Mouse (Mus musculus) CH12.LX (cell line): ENCODE results near the gene Aff1. TPM values are rescaled to one million over a fixed set of nuclear protein-coding genes. Genes with fewer than 3 reads are reported as not detected.

Experiments
- DNase-seq: peaks from one replicate; pipeline ENCODE4 v3.0.0-alpha.2; 2013; ENCODE audit errors: extremely low read depth
- H3K27ac ChIP-seq: 2 replicates; pipeline ENCODE4 v1.5.1; 2012; ENCODE audit warnings: low read depth, mild to moderate bottlenecking, control low read depth, moderate library complexity; ENCODE audit not compliant: insufficient read depth
- H3K27me3 ChIP-seq: replicated peaks from 2 replicates; pipeline ENCODE3; 2012; ENCODE audit warnings: inconsistent platforms
- H3K36me3 ChIP-seq, 2 experiments: replicated peaks in 1 of 2; 2 replicates each; pipeline versions ENCODE3 to v1.6.1; 2012; ENCODE audit warnings: inconsistent platforms in 1 of 2, low read length in 1 of 2, mild to moderate bottlenecking in 1 of 2, mixed read lengths in 1 of 2, moderate library complexity in 1 of 2; ENCODE audit not compliant: control insufficient read depth in 1 of 2, insufficient read depth in 1 of 2
- H3K4me1 ChIP-seq, 2 experiments: 2 replicates each; pipeline ENCODE4 v1.6.1; 2012; ENCODE audit warnings: inconsistent platforms in 1 of 2, moderate library complexity in 1 of 2; ENCODE audit not compliant: insufficient read depth in 2 of 2, control insufficient read depth in 1 of 2
- H3K4me2 ChIP-seq: 2 replicates; pipeline ENCODE4 v1.6.1; 2012; ENCODE audit warnings: low read depth, mild to moderate bottlenecking, control low read depth; ENCODE audit not compliant: poor library complexity, insufficient read depth, severe bottlenecking
- H3K4me3 ChIP-seq, 3 experiments: fragments of 150-350 bp in 1 of 3; sonication (generic) in 1 of 3; replicated peaks in 1 of 3; 2 replicates each; pipeline versions ENCODE3 to v1.5.1; 2011 to 2012; ENCODE audit warnings: low read depth in 2 of 3, low read length in 2 of 3, mild to moderate bottlenecking in 2 of 3, moderate library complexity in 2 of 3, control low read depth in 1 of 3, improper control_type of control experiment in 1 of 3, inconsistent platforms in 1 of 3, mixed read lengths in 1 of 3; ENCODE audit not compliant: poor library complexity in 1 of 3
- H3K79me2 ChIP-seq: replicated peaks from 2 replicates; pipeline ENCODE4 v1.6.1; 2012; ENCODE audit warnings: mild to moderate bottlenecking, moderate library complexity; ENCODE audit not compliant: control insufficient read depth, poor library complexity, insufficient read depth, severe bottlenecking; ENCODE audit errors: extremely low read depth
- H3K9ac ChIP-seq: 2 replicates; pipeline ENCODE4 v1.6.1; 2012; ENCODE audit warnings: low read depth, mild to moderate bottlenecking, control low read depth, moderate library complexity; ENCODE audit not compliant: insufficient read depth
- H3K9me3 ChIP-seq: replicated peaks from 2 replicates; pipeline ENCODE3; 2012; ENCODE audit warnings: low read length, inconsistent platforms, mixed read lengths
- CHD2 ChIP-seq: IDR thresholded peaks from 2 replicates; pipeline ENCODE4 v1.6.1; 2011; ENCODE audit warnings: low read length, improper control_type of control experiment
- CTCF ChIP-seq, 2 experiments: IDR thresholded peaks in 1 of 2; conservative IDR thresholded peaks in 1 of 2; 2 replicates each; pipeline ENCODE4 v1.5.1; 2011 to 2012; ENCODE audit warnings: low read depth in 2 of 2, low read length in 2 of 2, improper control_type of control experiment in 1 of 2, inconsistent platforms in 1 of 2, mild to moderate bottlenecking in 1 of 2, moderate library complexity in 1 of 2
- EP300 ChIP-seq: IDR thresholded peaks from 2 replicates; pipeline ENCODE4 v1.6.1; 2011; ENCODE audit warnings: low read length, improper control_type of control experiment
- ETS1 ChIP-seq: conservative IDR thresholded peaks from 2 replicates; pipeline ENCODE4 v1.6.1; 2012; ENCODE audit warnings: low read depth, mild to moderate bottlenecking, inconsistent platforms, low read length, improper control_type of control experiment, moderate library complexity
- GABPA ChIP-seq: IDR thresholded peaks from 2 replicates; pipeline ENCODE4 v1.6.1; 2012; ENCODE audit warnings: low read depth, low read length, improper control_type of control experiment, inconsistent platforms; ENCODE audit not compliant: insufficient replicate concordance
- HCFC1 ChIP-seq: IDR thresholded peaks from 2 replicates; pipeline ENCODE4 v1.6.1; 2012; ENCODE audit warnings: low read depth, mild to moderate bottlenecking, inconsistent platforms, low read length, improper control_type of control experiment
- IRF4 ChIP-seq: IDR thresholded peaks from 2 replicates; pipeline ENCODE4 v1.6.1; 2014; ENCODE audit warnings: low read depth, mild to moderate bottlenecking, inconsistent platforms, low read length, improper control_type of control experiment
- KAT2A ChIP-seq: IDR thresholded peaks from 2 replicates; pipeline ENCODE4 v1.6.1; 2012; ENCODE audit warnings: low read length, improper control_type of control experiment, inconsistent platforms; ENCODE audit not compliant: insufficient replicate concordance
- MAX ChIP-seq: IDR thresholded peaks from 2 replicates; pipeline ENCODE4 v1.6.1; 2011; ENCODE audit warnings: low read length, improper control_type of control experiment
- MAZ ChIP-seq: IDR thresholded peaks from 2 replicates; pipeline ENCODE4 v1.6.1; 2012; ENCODE audit warnings: low read depth, mild to moderate bottlenecking, inconsistent platforms, low read length, improper control_type of control experiment, moderate library complexity
- MEF2A ChIP-seq: IDR thresholded peaks from 2 replicates; pipeline ENCODE4 v1.6.1; 2014; ENCODE audit warnings: low read depth, mild to moderate bottlenecking, inconsistent platforms, low read length, improper control_type of control experiment, borderline replicate concordance
- MXI1 ChIP-seq: IDR thresholded peaks from 2 replicates; pipeline ENCODE4 v1.6.1; 2011; ENCODE audit warnings: mild to moderate bottlenecking, low read depth, low read length, improper control_type of control experiment
- MYC ChIP-seq: IDR thresholded peaks from 2 replicates; pipeline ENCODE4 v1.6.1; 2011; ENCODE audit warnings: low read depth, mild to moderate bottlenecking, improper control_type of control experiment, low read length
- NELFE ChIP-seq: IDR thresholded peaks from 2 replicates; pipeline ENCODE4 v1.6.1; 2011; ENCODE audit warnings: low read depth, low read length, improper control_type of control experiment
- PAX5 ChIP-seq: IDR thresholded peaks from 2 replicates; pipeline ENCODE4 v1.6.1; 2012; ENCODE audit warnings: low read length, inconsistent platforms, mixed read lengths
- POLR2A ChIP-seq: IDR thresholded peaks from 2 replicates; pipeline ENCODE4 v1.6.1; 2011; ENCODE audit warnings: low read depth, mild to moderate bottlenecking, improper control_type of control experiment, low read length
- POLR2AphosphoS2 ChIP-seq: IDR thresholded peaks from 2 replicates; pipeline ENCODE4 v1.6.1; 2011; ENCODE audit warnings: low read depth, low read length, improper control_type of control experiment
- RAD21 ChIP-seq: IDR thresholded peaks from 2 replicates; pipeline ENCODE4 v1.6.1; 2011; ENCODE audit warnings: low read depth, mild to moderate bottlenecking, low read length, improper control_type of control experiment, moderate library complexity
- SIN3A ChIP-seq: IDR thresholded peaks from 2 replicates; pipeline ENCODE4 v1.6.1; 2012; ENCODE audit warnings: low read length, improper control_type of control experiment, inconsistent platforms
- SMC3 ChIP-seq: IDR thresholded peaks from 2 replicates; pipeline ENCODE4 v1.6.1; 2011; ENCODE audit warnings: low read depth, low read length, improper control_type of control experiment
- TBP ChIP-seq: conservative IDR thresholded peaks from 2 replicates; pipeline ENCODE4 v1.6.1; 2011; ENCODE audit warnings: low read depth, low read length, improper control_type of control experiment
- TCF12 ChIP-seq: IDR thresholded peaks from 2 replicates; pipeline ENCODE4 v1.6.1; 2014; ENCODE audit warnings: low read depth, mild to moderate bottlenecking, inconsistent platforms, low read length, improper control_type of control experiment
- ZC3H11A ChIP-seq: IDR thresholded peaks from 2 replicates; pipeline ENCODE4 v1.6.1; 2012; ENCODE audit warnings: low read depth, mild to moderate bottlenecking, inconsistent platforms, low read length, improper control_type of control experiment
- ZKSCAN1 ChIP-seq: IDR thresholded peaks from 2 replicates; pipeline ENCODE4 v1.6.1; 2012; ENCODE audit warnings: low read depth, inconsistent platforms, low read length, improper control_type of control experiment, borderline replicate concordance
- ZMIZ1 ChIP-seq: IDR thresholded peaks from 2 replicates; pipeline ENCODE4 v1.6.1; 2012; ENCODE audit warnings: low read depth, mild to moderate bottlenecking, inconsistent platforms, low read length, improper control_type of control experiment
- dilution Hi-C: fragments of 300-500 bp; cut with MboI; formaldehyde crosslinking; loops from 2 replicates; pipeline ENCODE4 v1.14.3; 2020; ENCODE audit warnings: low sequenced_read_pairs; ENCODE audit not compliant: extremely low pct_unique_long_range_greater_than_20kb, extremely low pct_ligation_motif_present
- in situ Hi-C: fragments of 300-500 bp; cut with MboI; formaldehyde crosslinking; loops from 3 replicates; pipeline ENCODE4 v1.14.3; 2019; ENCODE audit warnings: low sequenced_read_pairs, low pct_ligation_motif_present, low pct_unique_long_range_greater_than_20kb, mixed read lengths
- polyA plus RNA-seq: library from polyadenylated mRNA; unstranded; fragments of >175 nt; gene quantifications from 2 replicates; pipeline ENCODE4 v1.2.1, GENCODE M21; 2012; ENCODE audit warnings: low read depth; ENCODE audit not compliant: insufficient read length
- total RNA-seq, 2 experiments: library from RNA; depleted of rRNA; stranded (reverse); fragments of 300-350 nt in 1 of 2; fragments of >200 nt in 1 of 2; gene quantifications; 2 replicates each; pipeline ENCODE4 v1.2.3; 2012 to 2014

The Aff1 gene
- total and polyA plus RNA-seq, 3 experiments = 13.2 to 38.9 (median 21.8) TPM

DNA sequence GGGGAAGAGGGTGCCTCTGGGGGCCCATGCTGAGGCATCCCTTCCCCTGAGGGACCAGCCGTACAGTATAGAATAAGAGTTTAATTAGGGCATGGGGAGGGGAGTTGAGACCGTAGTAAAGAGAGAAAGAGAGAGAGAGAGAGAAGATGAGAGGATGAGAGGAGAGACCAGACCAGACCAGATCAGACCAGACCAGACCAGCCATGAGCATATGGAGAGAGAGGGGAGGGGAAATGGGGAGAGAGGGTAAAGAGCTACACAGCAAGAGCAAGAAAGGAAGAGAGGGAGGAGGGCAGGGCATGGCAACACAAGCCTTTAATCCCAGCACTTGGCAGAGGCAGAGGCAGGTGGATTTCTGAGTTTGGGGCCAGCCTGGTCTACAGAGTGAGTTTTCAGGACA lies 8.5 kb downstream of the Aff1 start:
- dilution Hi-C loops (no loop called here), in situ Hi-C loops (no loop called here)
- peaks cover 6 to 20% of the 10 kb centered on the region in 2 experiments for H3K36me3 ChIP-seq
- H3K4me1 ChIP-seq = peaks cover 23 to 90% of the 10 kb centered on the region in 2 experiments
- H3K9ac ChIP-seq = 0 out of 2 replicates have a peak overlapping the region, but pooled peaks have one; percentile 21
- H3K27me3 ChIP-seq = no peaks in the 10 kb centered on the region
- peak overlapping the region; percentile 74 for H3K27ac ChIP-seq
- peaks cover 86% of the 10 kb centered on the region for H3K79me2 ChIP-seq
- DNase-seq = no peak
- no peak overlapping the region for H3K4me3 ChIP-seq
- TF ChIP-seq MEF2A (peak; percentile 15; the same call in 1 of the 2 replicates), TBP (no peak), GABPA (no peak), POLR2A (no peak), MXI1 (no peak), MAZ (no peak)
- H3K9me3 ChIP-seq = peaks cover 3% of the 10 kb centered on the region
- peak overlapping the region; percentile 41; the same call in 1 of the 2 replicates for H3K4me2 ChIP-seq

DNA sequence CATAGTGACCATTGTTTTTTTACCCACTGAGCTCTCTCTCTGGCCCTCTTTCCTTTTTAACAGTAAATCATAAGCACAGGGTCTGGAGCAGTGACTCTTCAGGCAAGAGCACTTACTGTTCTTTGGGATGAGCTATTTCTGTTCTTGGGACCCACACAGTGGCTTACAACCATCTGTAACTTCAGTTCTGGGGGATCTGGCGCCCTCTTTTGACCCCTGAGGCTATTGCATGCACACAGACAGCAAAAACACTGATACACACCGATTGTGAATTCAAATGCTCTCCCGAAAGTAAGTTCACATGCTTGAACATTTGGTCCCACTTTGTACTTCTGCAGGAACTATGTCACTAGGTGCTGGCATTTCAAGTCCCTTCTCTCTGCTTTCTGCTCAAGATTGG lies 9.3 kb downstream of the Aff1 start:
- H3K9ac ChIP-seq = no peak overlapping the region
- TF ChIP-seq ZMIZ1 (no peak), KAT2A (no peak), SMC3 (peak; percentile 42), CTCF (conservative IDR thresholded peaks at IDR 0.05 in 1 of 2, IDR thresholded peaks at IDR 0.05 in 1 of 2; ENCODE audit: low read depth in 2 of 2, low read length in 2 of 2) (peak; percentile 22 to 63; a peak in 3 of 4 replicates), RAD21 (peak; percentile 49), POLR2A (no peak)
- TF ChIP-seq, all 38 proteins: peak for 3
- dilution Hi-C loops = no loop called here
- Histone ChIP-seq H3K4me1 (peaks cover 23 to 91% of the 10 kb centered on the region in 2 experiments), H3K9me3 (peaks cover 10% of the 10 kb centered on the region), H3K27me3 (no peaks in the 10 kb centered on the region), H3K27ac (no peak overlapping the region), H3K4me3 (no peak overlapping the region), H3K79me2 (peaks cover 81% of the 10 kb centered on the region), H3K36me3 (peaks cover 11 to 28% of the 10 kb centered on the region in 2 experiments), H3K4me2 (no peak overlapping the region)
- DNase-seq = peak; percentile 52
- in situ Hi-C loops = no loop called here

DNA sequence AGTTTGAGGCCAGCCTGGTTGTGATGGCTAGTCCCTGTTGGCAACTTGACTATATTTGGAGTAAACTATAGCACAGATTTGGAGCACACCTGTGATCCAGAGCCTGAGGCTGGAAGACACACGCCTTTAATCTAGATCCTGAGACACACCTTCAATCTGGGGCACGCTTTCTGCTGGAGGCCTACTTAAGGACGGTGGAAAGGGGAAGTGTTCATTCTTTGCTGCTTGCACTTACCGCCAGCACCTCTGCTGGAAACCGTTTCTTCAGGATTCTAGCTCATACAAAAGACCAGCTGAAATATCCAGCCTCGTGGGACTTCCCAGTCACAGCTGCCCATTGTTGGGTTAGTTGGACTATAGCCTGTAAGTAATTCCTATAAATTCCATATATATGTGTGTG lies 10.4 kb downstream of the Aff1 start:
- peak; percentile 71 for DNase-seq
- Histone ChIP-seq H3K4me3 (peak overlapping the region in 2 of 3 experiments; percentile 21 to 47), H3K27me3 (no peaks in the 10 kb centered on the region), H3K4me2 (peak overlapping the region; percentile 51), H3K79me2 (peaks cover 76% of the 10 kb centered on the region), H3K9ac (peak overlapping the region; percentile 36), H3K27ac (peak overlapping the region; percentile 47), H3K4me1 (peaks cover 19 to 82% of the 10 kb centered on the region in 2 experiments), H3K9me3 (peaks cover 12% of the 10 kb centered on the region), H3K36me3 (peaks cover 14 to 34% of the 10 kb centered on the region in 2 experiments)
- in situ Hi-C loops = no loop called here
- dilution Hi-C loops = no loop called here
- TF ChIP-seq NELFE (peak; percentile 43; the same call in 1 of the 2 replicates), MAX (peak; percentile 83), CTCF (conservative IDR thresholded peaks at IDR 0.05 in 1 of 2, IDR thresholded peaks at IDR 0.05 in 1 of 2; ENCODE audit: low read depth in 2 of 2, low read length in 2 of 2) (no peak), IRF4 (peak; percentile 79), CHD2 (peak; percentile 28; the same call in 1 of the 2 replicates), SIN3A (no peak; the same call in 1 of the 2 replicates), ZC3H11A (no peak), SMC3 (no peak), MXI1 (peak; percentile 55; the same call in 1 of the 2 replicates), ETS1 (peak; percentile 53), TBP (0 out of 2 replicates have a peak, but pooled peaks have one; percentile 51), TCF12 (peak; percentile 57; the same call in 1 of the 2 replicates), MYC (peak; percentile 70), ZKSCAN1 (no peak), RAD21 (no peak), HCFC1 (0 out of 2 replicates have a peak, but pooled peaks have one; percentile 12), GABPA (no peak), PAX5 (no peak), EP300 (peak; percentile 79), MEF2A (peak; percentile 65; the same call in 1 of the 2 replicates), POLR2AphosphoS2 (no peak)
